Mouse (Mus musculus) adrenal gland, postnatal 14 days (tissue): ENCODE data around the gene Zc3h4. TPM values are rescaled to one million over a fixed set of nuclear protein-coding genes. Genes with fewer than 3 reads are reported as not detected.
"Not testable (repeated sequence)": the region's sequence is repeated elsewhere in the genome, so short reads cannot be mapped to it uniquely, and the experiment has no call there.

Experiments
- DNase-seq: peaks from one replicate; pipeline ENCODE4 v3.0.0; 2021; ENCODE audit warnings: mixed read lengths
- long read RNA-seq, 2 experiments: library from polyadenylated mRNA; stranded (forward); transcript quantifications; one replicate each; pipeline ENCODE4 v2.0.0; 2021
- total RNA-seq: library from RNA; stranded (reverse); gene quantifications from 2 replicates; pipeline ENCODE4 v1.2.3, GENCODE M21; 2021

The Zc3h4 gene
- 37.4 and 48.5 TPM in 2 replicates for total RNA-seq
- long read RNA-seq, experiment 1, partial matches to known transcripts, result 0 of 4 reads
- long read RNA-seq, experiment 1, other reads (novel, unspliced or antisense), result 4 of 4 reads
- long read RNA-seq, experiment 2, partial matches to known transcripts, result 9 of 9 reads
- long read RNA-seq, experiment 2, other reads (novel, unspliced or antisense), result 0 of 9 reads

DNA sequence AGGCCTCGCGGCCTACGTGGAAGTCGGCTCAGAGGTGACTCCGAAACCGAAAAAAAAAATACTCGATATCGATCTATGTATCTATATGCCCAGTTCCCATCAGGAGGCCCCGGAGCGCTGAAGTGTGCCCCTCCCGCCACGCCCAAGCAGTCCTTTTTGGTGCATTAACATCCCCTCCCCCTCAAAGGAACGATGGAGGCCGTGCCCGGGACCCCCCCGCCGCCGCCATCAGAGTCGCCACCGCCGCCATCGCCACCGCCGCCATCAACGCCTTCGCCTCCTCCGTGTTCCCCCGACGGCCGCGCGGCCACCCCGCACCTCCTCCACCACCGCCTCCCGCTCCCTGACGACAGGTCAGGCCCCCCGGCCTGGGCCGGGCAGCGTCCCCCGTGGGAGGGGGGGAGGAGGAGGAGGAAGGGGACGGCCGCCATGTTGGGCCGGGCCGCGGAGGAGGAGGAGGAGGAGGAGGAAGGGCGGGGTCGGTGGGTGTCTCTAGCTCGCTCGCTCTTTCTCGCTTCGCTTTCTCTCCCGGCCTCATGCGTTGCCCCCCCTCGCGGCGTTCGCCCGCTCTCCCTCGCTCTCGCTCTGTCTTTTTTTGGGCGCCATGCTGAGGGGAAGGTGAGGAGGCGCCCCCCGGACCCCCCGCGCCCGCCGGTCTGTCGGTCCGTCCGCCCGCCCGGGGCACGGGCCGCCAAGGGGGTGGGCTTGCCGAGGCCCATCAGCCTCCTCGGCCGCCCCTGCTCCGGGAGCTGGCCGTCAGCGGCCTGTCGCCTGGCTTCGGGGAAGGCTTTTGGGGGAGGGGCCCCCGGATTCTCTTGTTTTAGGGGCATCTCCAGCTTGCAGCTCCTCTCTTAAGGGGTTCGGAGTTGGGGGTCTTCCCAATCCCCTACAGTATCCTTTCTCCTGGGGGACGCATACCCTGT, at the start of gene Zc3h4:
Zc3h4 (plus strand) TSS at position 222 of the 923 bp plus-strand sequence.
- peak; percentile 92 for DNase-seq

DNA sequence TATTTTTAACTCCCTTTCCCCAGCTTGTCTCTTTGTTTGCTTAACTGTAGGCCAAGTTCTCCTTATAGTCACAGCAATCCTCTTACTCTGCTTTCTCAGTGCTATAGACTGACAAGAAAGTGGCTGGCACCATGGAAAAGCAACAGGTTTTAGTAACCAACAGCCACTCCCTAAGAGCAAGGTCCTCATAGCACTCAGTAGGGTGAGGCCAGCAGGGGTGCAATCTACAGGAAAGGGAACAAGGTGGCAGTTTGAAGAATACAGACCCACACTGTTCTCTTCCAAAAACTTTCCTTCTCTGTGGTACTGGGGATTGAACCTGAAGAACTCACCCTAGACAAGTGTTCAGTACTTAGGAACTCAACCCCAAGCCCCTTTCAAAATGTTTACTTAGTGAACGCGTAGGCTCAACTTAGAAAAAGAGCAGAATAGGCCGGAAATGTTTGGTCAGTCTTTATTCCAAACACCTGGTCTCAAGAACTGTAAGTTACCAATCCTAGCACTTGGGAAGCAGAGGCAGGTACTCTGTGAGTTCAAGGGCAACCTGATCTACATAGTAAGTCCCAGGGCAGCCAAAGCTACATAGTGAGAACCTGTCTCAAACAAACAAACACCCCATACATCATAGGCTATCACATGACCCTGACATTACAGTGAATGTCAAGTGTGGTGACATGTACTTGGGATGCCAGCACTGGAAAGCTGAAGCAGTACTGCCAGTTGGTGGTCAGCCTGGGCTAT, 44.7 kb upstream of the Zc3h4 start:
- DNase-seq, result no peak

DNA sequence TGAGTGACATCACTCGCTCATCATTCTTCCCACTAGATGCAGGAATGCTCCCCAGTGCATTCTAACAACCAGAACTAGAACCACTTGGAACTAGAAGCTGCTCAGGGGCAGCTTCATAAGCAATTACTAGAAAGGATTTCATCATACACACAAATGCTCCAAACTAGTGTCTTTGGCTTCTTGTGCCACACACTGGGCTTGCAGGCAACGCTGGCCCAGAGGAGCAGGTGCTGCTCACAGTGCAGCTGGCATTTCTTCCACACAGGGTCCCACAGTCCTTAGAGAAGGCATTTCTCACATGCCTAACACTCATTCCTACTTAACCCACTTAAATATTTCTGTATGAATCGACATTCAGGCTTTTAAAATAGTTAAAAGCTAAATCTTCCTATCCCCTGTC, 43.1 kb upstream of the Zc3h4 start:
- no peak for DNase-seq

DNA sequence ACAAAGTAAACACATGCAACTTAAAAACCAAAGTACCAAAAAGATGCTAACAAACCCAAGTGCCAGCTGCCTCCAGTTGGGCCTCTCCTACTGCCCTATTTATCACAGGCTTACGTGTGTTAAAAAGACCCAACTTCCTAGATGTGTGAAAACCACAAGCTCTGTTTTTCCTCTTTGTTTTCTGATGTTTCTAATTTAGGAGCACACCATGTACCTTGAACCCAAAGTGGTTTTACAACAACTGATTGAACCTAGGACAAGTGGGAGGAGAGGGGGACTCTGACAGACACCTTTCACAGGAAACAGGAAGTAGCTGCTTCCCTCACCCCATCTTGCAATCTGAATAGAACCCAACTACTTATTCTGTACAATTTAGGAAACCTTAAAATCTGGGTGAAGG, 36.4 kb upstream of the Zc3h4 start:
- DNase-seq, result no peak

DNA sequence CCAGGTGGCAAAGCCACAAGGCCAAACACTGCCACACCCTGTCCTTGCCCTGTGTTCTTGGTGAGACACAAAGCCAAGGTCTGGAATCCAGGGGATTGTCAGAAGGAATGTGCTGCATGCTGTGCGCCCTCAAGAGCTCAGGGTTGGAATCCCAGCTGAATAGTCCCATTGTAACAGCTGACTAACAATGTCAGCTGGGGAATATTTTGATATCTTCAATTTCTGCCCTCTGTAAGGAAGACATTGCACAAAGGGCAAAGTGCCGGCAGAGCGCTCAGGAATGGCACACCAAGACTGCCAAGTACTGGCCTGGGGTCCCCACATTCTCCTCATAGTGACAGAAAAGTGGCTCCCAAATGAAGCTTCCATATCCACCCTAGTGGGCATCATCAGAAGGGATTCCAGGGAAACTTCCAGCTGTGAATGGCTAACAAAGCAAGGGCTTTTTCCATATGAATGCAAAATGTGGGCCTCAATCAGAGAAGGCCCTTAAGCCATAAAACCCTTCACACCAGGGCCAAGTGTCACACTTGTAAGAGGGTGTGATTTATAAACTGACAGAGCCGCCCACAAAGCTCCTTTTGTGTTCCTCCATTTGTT, 35.7 kb upstream of the Zc3h4 start:
- DNase-seq, result peak; percentile 53

DNA sequence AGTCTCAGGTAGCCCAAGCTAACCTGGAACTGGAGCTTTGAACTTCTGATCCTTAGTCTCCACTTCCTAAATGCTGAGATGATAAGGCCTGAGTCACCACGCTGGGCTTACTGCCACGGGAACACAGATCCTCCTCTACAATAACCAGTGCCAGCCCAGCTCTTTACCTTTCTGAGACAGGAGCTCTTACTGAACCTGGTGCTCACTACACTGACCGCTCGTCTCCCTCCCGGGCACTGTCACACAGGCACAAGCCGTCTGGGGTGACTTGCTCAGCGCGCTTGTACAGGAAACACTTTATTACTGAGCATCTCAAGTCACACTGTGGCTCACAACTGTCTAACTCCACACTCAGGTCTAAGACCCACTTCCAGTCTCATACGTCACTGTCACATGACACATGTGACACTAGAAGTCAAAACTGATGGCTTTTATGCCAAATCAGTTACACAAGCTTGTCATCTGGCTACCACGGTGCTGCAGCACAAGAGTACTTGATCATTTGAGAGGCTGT, 34.5 kb upstream of the Zc3h4 start:
- peak; percentile 49 for DNase-seq

DNA sequence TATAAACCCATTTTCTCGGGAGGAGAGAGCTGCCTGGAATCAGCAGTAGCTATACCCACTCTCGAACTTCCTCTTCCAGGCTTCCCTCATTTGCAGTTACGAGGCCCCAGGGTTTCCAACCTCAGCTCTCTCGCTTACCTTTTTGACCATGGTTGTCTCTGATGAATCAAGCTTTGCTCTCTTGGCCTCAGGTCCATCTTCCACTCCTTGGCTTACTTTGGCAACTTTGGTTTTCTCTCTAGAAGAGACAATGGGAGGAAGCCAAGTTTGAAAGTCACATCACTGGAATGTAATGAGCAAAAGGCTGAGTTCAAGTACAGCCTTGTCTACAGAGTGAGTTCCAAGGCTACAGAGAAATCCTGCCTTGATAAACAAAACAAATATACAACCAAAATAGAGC, 34.0 kb upstream of the Zc3h4 start:
- no peak for DNase-seq

DNA sequence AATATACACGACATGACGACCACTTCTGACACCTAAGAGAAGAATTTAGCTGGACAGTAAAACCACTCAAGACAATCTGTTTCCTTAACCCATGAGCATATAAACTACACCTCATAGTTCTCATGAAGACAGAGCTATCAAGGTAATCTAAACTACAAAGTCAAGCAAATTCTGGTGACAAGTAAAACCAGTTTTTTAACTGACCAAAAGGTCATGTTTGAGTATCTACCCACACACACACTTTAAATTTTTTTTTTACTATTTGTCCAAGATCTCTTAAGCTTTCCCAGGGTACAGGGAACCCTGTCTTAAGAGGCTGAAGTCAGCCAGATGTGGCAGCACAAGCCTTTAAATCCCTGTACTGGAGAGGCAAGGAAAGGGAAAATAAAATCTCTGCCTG, 31.9 kb upstream of the Zc3h4 start:
- DNase-seq, result no peak

DNA sequence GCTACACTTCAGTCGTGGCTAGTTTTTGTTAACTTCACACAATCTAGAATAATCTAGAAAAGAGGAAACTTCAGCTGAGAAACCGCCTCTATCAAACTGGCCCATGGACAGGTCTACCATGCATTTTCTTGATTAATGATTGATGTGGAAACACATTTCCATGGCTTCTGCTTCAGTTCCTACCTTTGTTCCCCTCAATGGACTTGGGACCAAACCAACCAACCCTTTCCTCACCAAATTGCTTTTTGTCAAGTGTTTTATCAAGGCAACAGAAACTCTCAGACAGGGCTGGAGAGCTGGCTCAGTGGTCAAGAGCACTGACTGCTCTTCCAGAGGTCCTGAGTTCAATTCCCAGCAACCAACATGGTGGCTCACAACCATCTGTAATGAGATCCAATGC, 30.1 kb upstream of the Zc3h4 start:
- no peak for DNase-seq

DNA sequence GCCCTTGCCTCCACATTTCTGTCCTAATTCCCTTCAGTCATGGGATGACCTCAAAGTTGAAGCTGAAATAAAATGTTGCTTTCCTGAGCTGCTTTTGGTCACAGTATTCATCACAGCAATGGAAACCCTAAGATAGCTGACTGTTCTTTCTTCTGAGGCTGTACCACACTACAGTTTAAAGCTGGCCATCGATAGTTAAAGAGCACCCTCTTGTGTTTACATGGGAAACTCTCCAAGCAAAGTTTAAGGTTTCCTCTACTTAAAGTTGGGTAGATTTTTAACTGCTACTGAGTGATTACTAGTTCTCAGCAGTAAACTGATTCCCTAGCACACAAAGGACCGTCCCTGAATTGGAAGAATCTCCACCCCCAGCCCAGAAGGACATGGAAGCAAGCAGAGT, 27.0 kb upstream of the Zc3h4 start:
- DNase-seq, result no peak

DNA sequence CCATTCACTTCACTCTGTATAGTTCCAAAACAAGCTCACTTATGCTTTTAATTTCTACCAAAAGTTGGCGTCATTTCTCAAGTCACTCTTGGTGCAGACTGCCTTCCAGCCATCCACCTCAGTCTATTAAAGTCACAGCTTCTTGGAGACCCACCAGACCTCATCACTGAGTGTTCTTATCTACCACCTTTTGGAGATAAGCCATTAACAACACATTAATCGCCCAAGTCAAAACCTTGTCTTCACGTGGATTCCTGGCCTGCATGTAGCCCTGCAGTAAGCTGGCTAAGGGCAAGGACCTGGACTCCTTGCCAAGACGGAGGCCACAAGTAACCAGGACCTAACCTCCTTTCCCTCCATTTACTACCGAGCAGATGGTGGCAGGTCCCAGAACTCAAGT, 25.7 kb upstream of the Zc3h4 start:
- DNase-seq, result no peak

DNA sequence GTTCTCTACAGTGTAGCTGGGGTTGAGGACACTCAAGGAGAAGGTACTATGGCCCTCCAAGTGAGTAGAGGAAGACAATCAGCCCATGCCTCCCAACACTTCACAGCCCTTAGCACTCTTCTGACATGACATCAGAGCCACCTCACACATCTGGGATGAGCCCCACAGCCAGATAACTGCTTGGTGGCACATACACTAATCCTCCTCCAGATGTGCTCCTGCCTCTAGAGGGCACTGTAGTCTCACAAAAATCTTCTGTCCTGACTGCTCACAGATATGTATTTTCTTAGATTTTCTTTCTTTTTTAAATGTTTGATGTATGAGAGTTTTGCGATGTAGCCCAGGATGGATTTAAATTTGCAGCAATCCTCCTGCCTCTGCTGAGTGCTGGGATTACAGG, 24.2 kb upstream of the Zc3h4 start:
- peak; percentile 77 for DNase-seq

DNA sequence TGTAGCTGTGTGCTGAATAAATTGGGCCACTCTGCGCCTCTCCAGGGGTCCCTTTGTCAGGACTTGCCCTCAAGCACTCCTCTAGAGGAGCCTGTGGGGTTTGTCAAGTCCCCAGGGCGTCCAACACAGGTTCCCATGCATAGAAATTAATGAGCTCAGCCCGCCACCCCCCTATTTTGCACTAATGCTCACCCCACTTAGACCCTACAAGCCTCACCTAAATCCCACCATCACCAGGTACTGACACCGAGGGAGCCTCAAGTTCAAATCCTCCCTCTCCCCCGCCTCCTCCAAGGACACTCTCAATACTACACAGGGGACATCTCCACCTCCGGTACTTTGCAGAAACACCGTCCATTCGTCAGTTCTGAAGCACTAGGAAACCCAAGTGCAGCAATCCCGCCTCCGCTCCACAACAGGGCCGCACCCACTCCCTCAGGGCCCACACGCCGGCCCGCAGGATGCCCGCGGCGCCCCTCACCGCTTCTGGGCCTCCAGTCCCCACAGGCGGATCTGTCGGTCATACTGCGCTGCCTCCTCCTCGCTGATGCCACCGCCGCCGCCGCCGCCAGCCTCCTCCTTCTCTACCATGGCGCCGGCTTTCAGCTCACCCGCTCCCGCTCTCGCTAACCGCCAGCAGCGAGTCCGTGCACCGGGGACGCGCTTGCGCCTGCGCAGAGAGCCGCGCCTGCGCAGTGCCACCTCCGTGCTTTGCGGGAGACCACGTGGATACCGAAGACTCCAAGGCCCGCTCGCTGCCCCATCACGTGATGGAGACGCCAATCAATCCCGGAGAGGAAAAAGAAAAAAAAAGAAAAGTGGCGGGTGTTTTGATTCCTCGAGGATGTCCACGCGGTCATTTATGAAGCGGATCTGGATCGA, 13.3 kb upstream of the Zc3h4 start, which contains the start of gene Sae1:
Sae1 (minus strand) TSS at position 647 of the 882 bp plus-strand sequence.
- DNase-seq, result peak; percentile 99

DNA sequence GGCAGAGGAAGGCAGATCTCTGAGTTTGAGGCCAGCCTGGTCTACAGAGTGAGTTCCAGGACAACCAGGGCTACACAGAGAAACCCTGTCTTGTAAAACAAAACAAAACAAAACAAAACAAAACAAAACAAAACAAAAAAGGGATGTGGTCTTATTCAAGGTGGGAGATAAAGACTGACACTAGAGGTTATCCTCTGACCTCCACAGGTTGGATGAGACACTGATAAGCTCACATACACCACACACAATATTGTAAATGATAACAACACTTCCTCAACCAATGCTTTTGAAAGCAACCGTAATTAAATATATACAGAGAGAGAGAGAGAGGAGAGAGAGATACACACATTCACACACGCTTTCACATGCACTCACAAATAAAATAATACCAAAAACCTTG, 10.8 kb upstream of the Zc3h4 start:
- DNase-seq, result not testable (repeated sequence)

DNA sequence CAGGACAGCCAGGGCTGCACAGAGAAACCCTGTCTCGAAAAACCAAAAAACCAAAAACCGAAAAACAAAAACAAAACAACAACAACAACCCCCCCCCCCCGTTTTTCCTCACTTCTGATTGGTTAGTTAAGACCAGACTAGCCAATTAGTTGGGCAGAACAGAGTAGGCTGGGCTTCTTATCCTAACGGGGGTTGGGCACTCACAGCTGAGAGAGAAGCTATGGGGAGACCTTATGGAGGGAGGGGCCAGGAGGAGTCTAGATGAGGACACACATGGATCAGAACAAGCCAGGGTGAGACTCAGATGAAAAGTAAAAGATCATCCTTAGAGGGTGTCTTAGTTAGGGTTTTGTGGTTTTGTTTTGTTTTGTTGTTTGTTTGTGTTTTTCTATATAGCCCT, 7.8 kb upstream of the Zc3h4 start:
- DNase-seq, result no peak

DNA sequence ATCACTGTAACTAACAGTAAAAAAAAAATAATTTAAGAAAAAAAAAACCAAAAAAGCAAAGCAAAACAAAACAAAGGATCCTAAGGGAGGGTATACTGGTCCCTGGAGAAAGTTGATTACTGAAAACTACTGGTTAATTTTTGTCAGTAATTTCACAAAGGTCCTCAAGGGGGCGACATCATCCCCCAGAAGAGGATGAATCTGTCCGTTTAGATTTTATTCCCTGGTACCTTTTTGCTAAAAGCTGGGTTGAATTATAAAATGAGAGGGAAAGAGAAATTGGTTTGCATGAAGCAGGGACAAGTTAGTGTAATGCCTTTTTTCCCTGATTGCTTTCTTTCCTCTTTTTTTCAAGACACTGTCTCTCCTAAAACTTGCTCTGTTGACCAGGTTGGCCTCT, 4.8 kb upstream of the Zc3h4 start:
- DNase-seq, result peak; percentile 58

DNA sequence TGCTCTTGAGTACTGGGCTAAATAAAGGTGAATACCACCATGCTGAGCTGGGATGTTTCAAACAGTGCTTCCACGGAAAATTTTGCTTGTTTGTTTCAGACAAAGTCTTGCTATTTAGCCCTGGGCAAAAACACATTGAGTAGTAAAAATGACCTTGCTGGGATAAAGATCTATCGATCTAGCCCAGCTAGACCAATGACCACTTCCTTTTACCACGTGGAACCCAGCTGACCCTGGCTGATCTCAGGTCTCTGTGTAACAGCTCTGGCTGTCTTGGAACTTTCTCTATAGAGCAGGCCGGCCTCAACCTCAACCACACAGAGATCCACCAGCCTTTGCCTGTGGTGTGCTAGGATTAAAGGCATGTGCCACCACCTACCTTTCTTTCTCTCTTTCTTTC, 3.2 kb upstream of the Zc3h4 start:
- no peak for DNase-seq

DNA sequence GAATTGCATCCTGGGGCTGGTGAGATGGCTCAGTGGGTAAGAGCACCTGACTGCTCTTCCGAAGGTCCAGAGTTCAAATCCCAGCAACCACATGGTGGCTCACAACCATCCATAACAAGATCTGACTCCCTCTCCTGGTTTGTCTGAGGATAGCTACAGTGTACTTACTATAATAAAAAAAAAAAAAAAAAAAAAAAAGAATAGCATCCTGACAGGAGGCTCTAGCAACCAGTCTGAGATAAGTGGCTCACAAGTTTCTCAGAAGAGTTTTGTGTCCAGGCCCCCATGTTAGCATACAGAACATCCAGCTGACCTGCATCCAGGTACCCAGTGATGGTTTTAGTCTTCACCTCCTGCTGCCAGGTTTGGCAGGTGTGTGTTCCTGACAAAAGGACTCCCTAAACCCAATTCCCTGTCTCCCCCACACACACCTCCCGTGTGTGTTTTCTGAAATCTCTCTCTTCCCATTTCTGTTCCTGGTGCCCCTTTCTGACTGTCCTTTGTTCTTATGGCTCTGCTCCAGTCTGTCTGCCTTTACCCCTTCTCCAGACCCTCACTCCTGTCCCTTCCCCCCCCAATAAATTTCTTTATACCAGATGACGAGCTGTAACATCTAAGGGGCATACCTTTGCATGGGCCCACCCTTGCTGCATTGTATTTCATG, 2.2 kb upstream of the Zc3h4 start:
- no peak for DNase-seq

DNA sequence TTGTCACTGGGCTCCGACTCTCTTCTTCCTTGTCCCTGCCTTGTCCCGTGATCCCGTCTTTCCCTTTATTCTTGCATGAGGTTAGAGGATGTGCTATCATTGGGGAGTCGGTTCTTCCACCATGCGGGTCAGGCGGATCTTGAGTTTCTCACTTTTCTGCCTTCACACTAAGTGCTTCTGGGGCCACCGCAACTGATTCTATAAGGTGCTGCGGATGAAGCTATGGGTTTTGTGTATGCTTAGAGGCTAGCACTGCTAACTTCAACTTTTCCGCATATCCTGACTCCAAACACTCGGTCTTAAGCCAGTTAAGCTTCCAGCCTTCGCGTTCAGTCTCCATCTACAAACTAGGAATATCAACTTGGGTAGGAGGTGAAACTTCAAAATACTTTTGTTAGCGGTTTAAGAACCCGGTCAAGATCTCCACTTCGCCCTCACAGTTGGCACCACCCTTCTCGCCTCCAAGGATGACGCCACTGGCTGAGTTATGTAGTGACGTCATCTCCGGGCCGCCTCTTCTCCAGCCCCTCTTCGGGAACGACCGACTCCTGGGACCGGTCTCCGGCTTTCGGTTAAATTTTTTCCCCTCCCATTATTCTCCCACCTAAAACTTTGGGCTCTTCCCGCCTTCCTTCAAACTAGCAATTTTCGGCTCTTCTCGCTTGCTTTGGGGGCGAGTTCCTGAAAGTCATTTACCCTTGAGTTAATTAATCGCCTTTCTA, 1.5 kb upstream of the Zc3h4 start:
- peak; percentile 93 for DNase-seq
